Comparison of ENCODE assay signal across 8 mouse cellular contexts in the genomic region with DNA sequence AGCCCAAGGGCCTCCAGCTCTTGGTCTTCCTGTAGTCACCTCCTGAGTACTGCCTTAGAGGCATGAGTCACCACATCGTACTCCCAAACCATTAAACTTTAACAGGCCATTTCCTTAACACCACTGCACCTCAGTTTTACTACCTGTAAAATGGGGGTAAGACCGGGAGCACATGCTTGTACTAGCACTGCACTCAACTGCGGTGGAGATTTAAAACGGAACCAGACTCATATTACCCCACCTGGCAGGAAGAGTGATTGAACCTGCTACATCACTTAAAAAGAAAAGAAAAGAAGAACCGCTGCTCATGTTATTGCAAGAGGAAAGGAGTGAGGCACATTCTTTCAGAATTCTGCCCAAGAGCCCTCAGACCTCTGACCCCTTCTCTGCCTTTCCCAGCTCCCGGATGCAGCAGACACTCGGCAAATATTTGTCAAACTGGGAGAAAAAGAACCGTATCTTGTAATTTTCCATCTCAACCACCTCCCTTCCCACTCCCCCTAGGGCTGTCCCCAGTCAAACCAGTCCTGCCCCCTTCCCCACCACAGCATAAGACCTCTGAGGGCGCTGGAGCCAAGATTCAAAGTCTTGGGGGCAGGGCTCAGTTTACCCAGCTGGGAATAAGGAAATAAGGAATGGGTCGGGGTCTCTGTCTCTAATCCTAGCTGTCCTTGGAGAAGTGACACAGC. TPM values are rescaled to one million over a fixed set of nuclear protein-coding genes. Genes with fewer than 3 reads are reported as not detected.
DNase-seq lines count a peak whose midpoint lies in the region; ATAC-seq and TF ChIP-seq lines count a peak whose summit lies in the region.

No protein-coding gene starts in this region.

- no peak for ATAC-seq in hindbrain, embryonic 15.5 days (ENCODE audit: low FRiP score, low read depth)
- ATAC-seq in liver, embryonic 16.5 days (ENCODE audit: low read depth), result no peak

- peaks cover 24% of the 10 kb centered on the region for H3K4me1 ChIP-seq in hindbrain, embryonic 15.5 days (replicated peaks)
- peaks cover 68% of the 10 kb centered on the region for H3K4me1 ChIP-seq in liver, embryonic 16.5 days (ENCODE audit: control insufficient read depth, low read depth, low read length)
- H3K4me1 ChIP-seq in olfactory bulb, adult 2 months (ENCODE audit: control insufficient read depth, insufficient read depth, low read length), result peaks cover 22% of the 10 kb centered on the region

- H3K9me3 ChIP-seq in hindbrain, embryonic 15.5 days, result no peaks in the 10 kb centered on the region
- no peaks in the 10 kb centered on the region for H3K9me3 ChIP-seq in liver, embryonic 16.5 days (replicated peaks; ENCODE audit: control insufficient read depth, low read length)

- whole genome bisulfite sequencing in hindbrain, embryonic 15.5 days, result 55% methylated on average over 10 of the region's 10 CpGs
- 25% methylated on average over 10 of the region's 10 CpGs for WGBS in liver, embryonic 16.5 days (ENCODE audit: insufficient replicate concordance)
- 46% methylated on average over 10 of the region's 10 CpGs for WGBS in olfactory bulb, adult 2 months

- H3K4me3 ChIP-seq in hindbrain, embryonic 15.5 days, result peak overlapping the region; percentile 99
- peak overlapping the region; percentile 82 for H3K4me3 ChIP-seq in liver, embryonic 16.5 days (ENCODE audit: low read depth, low read length)
- peak overlapping the region; percentile 19 for H3K4me3 ChIP-seq in olfactory bulb, adult 2 months (ENCODE audit: insufficient read depth, low read depth, low read length)

- TF ChIP-seq POLR2A in olfactory bulb, adult 2 months (IDR thresholded peaks at IDR 0.05; ENCODE audit: insufficient read depth, low read depth, low read length), result no peak

- H3K36me3 ChIP-seq in hindbrain, embryonic 15.5 days, result peaks cover 5% of the 10 kb centered on the region
- H3K36me3 ChIP-seq in liver, embryonic 16.5 days (ENCODE audit: control insufficient read depth, insufficient read depth), result peaks cover 5% of the 10 kb centered on the region; the same call in 1 of the 2 replicates

- H3K27me3 ChIP-seq in hindbrain, embryonic 15.5 days, result no peaks in the 10 kb centered on the region
- no peaks in the 10 kb centered on the region for H3K27me3 ChIP-seq in liver, embryonic 16.5 days (ENCODE audit: control insufficient read depth, insufficient read depth, low read depth, low read length)

- no peak for TF ChIP-seq CTCF in olfactory bulb, adult 2 months (IDR thresholded peaks at IDR 0.05; ENCODE audit: insufficient read depth, low read depth, low read length)

- peak overlapping the region; percentile 97 for H3K4me2 ChIP-seq in hindbrain, embryonic 15.5 days
- H3K4me2 ChIP-seq in liver, embryonic 16.5 days (ENCODE audit: low read depth, low read length), result peak overlapping the region; percentile 100

- DNase-seq in embryo, embryonic 11 days, result peak; percentile 31
- DNase-seq in embryo, embryonic 9.5 days (ENCODE audit: extremely low spot score), result no peak
- DNase-seq in adipocyte (ENCODE audit: low spot score), result peak; percentile 46
- no peak for DNase-seq in layer of hippocampus, postnatal 25 days (ENCODE audit: extremely low spot score in 1 of 2, low spot score in 1 of 2)
- DNase-seq in cerebellum, postnatal 36 days, result no peak

- peak overlapping the region; percentile 88 for H3K27ac ChIP-seq in hindbrain, embryonic 15.5 days (replicated peaks)
- peak overlapping the region; percentile 98 for H3K27ac ChIP-seq in liver, embryonic 16.5 days (ENCODE audit: low read length)
- 0 out of 2 replicates have a peak overlapping the region, but pooled peaks have one; percentile 36 for H3K27ac ChIP-seq in olfactory bulb, adult 2 months (ENCODE audit: insufficient read depth, low read depth, low read length)

- H3K9ac ChIP-seq in hindbrain, embryonic 15.5 days, result peak overlapping the region; percentile 93; the same call in 1 of the 2 replicates
- peak overlapping the region; percentile 90 for H3K9ac ChIP-seq in liver, embryonic 16.5 days (ENCODE audit: low read depth, low read length)

RNA-seq across cellular contexts. Expression of gene Vasp, which starts 2.5 kb away (rescaled TPM):
- 41.5 and 42.1 TPM in 2 replicates for polyA plus RNA-seq in hindbrain, embryonic 15.5 days (2015; fragmentation: Nextera tagmentation; extraction: Ambion mirVana)
- polyA plus RNA-seq in liver, embryonic 16.5 days (2015; fragmentation: Nextera tagmentation; extraction: Ambion mirVana), result 32.8 and 33.0 TPM in 2 replicates
- not detected in 2 replicates for polyA plus RNA-seq in olfactory bulb, adult 2 months (2012; ENCODE audit: insufficient read depth, insufficient read length, low replicate concordance, missing spikeins)
- 10 to 100 TPM; 15.2 to 16.3 TPM for total RNA-seq in layer of hippocampus, postnatal 25 days (2021)

RNA-seq across cellular contexts. Expression of gene Ppm1n, which starts 10.7 kb away (rescaled TPM):
- 0.96 and 1.2 TPM in 2 replicates for polyA plus RNA-seq in hindbrain, embryonic 15.5 days (2015; fragmentation: Nextera tagmentation; extraction: Ambion mirVana)
- polyA plus RNA-seq in liver, embryonic 16.5 days (2015; fragmentation: Nextera tagmentation; extraction: Ambion mirVana), result 0.11 TPM in 1 of 2 replicates, not detected in the other
- not detected in 2 replicates for polyA plus RNA-seq in olfactory bulb, adult 2 months (2012; ENCODE audit: insufficient read depth, insufficient read length, low replicate concordance, missing spikeins)
- not detected for total RNA-seq in layer of hippocampus, postnatal 25 days (2021)

RNA-seq across cellular contexts. Expression of gene Rtn2, which starts 13.3 kb away (rescaled TPM):
- 112 and 130 TPM in 2 replicates for polyA plus RNA-seq in hindbrain, embryonic 15.5 days (2015; fragmentation: Nextera tagmentation; extraction: Ambion mirVana)
- 2.9 and 4.1 TPM in 2 replicates for polyA plus RNA-seq in liver, embryonic 16.5 days (2015; fragmentation: Nextera tagmentation; extraction: Ambion mirVana)
- not detected in 2 replicates for polyA plus RNA-seq in olfactory bulb, adult 2 months (2012; ENCODE audit: insufficient read depth, insufficient read length, low replicate concordance, missing spikeins)
- 10 to 100 TPM; 85.9 to 96.3 TPM for total RNA-seq in layer of hippocampus, postnatal 25 days (2021)

RNA-seq across cellular contexts. Expression of gene Fosb, which starts 40.7 kb away (rescaled TPM):
- 0.08 and 0.14 TPM in 2 replicates for polyA plus RNA-seq in hindbrain, embryonic 15.5 days (2015; fragmentation: Nextera tagmentation; extraction: Ambion mirVana)
- polyA plus RNA-seq in liver, embryonic 16.5 days (2015; fragmentation: Nextera tagmentation; extraction: Ambion mirVana), result not detected in 2 replicates
- not detected in 2 replicates for polyA plus RNA-seq in olfactory bulb, adult 2 months (2012; ENCODE audit: insufficient read depth, insufficient read length, low replicate concordance, missing spikeins)
- 1 to 10 TPM; 5.2 to 9.8 TPM for total RNA-seq in layer of hippocampus, postnatal 25 days (2021)

RNA-seq across cellular contexts. Expression of gene Opa3, which starts 41.0 kb away (rescaled TPM):
- 38.5 and 41.8 TPM in 2 replicates for polyA plus RNA-seq in hindbrain, embryonic 15.5 days (2015; fragmentation: Nextera tagmentation; extraction: Ambion mirVana)
- 13.2 and 14.3 TPM in 2 replicates for polyA plus RNA-seq in liver, embryonic 16.5 days (2015; fragmentation: Nextera tagmentation; extraction: Ambion mirVana)
- not detected in 2 replicates for polyA plus RNA-seq in olfactory bulb, adult 2 months (2012; ENCODE audit: insufficient read depth, insufficient read length, low replicate concordance, missing spikeins)
- 10 to 100 TPM; 36.5 to 41.5 TPM for total RNA-seq in layer of hippocampus, postnatal 25 days (2021)

Comparison
In these comparisons a context has a peak if more than half of its experiments do, and no peak if none do; other contexts are left out.
1. DNase-seq: peak in embryo, embryonic 11 days (single experiment) and adipocyte (single experiment); none in embryo, embryonic 9.5 days (single experiment), layer of hippocampus, postnatal 25 days (0 of 2) and cerebellum, postnatal 36 days (0 of 2).
2. H3K27ac ChIP-seq: peak in every context shown above with its lines; median percentile 98 in liver, embryonic 16.5 days; 88 in hindbrain, embryonic 15.5 days; 36 in olfactory bulb, adult 2 months.
3. H3K4me3 ChIP-seq: peak in every context shown above with its lines; median percentile 99 in hindbrain, embryonic 15.5 days; 82 in liver, embryonic 16.5 days; 19 in olfactory bulb, adult 2 months.
4. RNA of gene Rtn2, which starts 13.3 kb away (polyA plus RNA-seq): 112 to 130 TPM in hindbrain, embryonic 15.5 days; 2.9 to 4.1 TPM in liver, embryonic 16.5 days and not detected in olfactory bulb, adult 2 months; every median in the first group is over 10 times any median in the second.